Mouse (Mus musculus) forebrain, embryonic 11.5 days (tissue): ENCODE measurements around the gene Efhc1. TPM values are rescaled to one million over a fixed set of nuclear protein-coding genes. Genes with fewer than 3 reads are reported as not detected.

Experiments used
- polyA plus RNA-seq: library from polyadenylated mRNA; unstranded; fragments of >200 nt; fragmentation: Nextera tagmentation; extraction: Ambion mirVana; gene quantifications from 2 replicates; pipeline ENCODE4 v1.2.1, GENCODE M21; 2014

Gene Efhc1
- polyA plus RNA-seq, 1 experiment from 2014 or later: 2.1 TPM

Other genes starting within 250 kb of the Efhc1 start
- not detected in 2 replicates for gene Il17a, start 220.7 kb upstream of the Efhc1 start, polyA plus RNA-seq
- gene Il17f, start 161.0 kb upstream of the Efhc1 start, polyA plus RNA-seq: 0.43 and 0.51 TPM in 2 replicates
- gene Mcm3, start 131.3 kb upstream of the Efhc1 start, polyA plus RNA-seq: 234 and 261 TPM in 2 replicates
- gene Paqr8, start 61.0 kb upstream of the Efhc1 start, polyA plus RNA-seq: 7.3 and 9.3 TPM in 2 replicates
- 6.2 and 6.8 TPM in 2 replicates for gene Tram2, start 127.6 kb downstream of the Efhc1 start, polyA plus RNA-seq